In the genomic region with DNA sequence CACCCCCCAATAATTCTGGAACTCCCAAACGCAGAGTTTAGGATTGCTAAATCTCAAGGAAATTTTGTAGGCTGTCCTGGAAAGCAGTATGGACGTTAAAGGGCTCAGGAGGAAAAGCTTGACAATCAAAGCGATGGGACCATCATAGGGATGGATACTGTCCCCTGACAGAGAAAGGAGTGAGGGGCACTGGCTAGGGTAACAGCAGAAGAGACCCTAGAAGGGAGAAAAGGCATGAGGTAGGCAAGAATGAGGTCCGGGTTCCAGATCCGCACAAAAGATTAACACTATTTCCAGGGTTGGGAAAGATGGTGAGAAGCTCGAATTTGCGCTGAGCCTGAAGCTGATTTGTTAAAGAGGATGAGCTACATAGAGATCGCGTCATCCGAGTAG, we compare ENCODE assay signal across 9 mouse cellular contexts. TPM values are rescaled to one million over a fixed set of nuclear protein-coding genes. Genes with fewer than 3 reads are reported as not detected.
DNase-seq lines count a peak whose midpoint lies in the region; ATAC-seq and TF ChIP-seq lines count a peak whose summit lies in the region.
"Had no signal": no experiment of that assay in that cellular context is flagged by ENCODE, and none has a peak within 500 bp of the region (broad histone marks: within the 10 kb centered on the region; RNA-seq: fewer than 3 reads in every experiment).

No protein-coding gene starts in this region.

- H3K79me2 ChIP-seq in heart, adult 2 months (replicated peaks; ENCODE audit: control insufficient read depth, insufficient read depth, low read length) = no peaks in the 10 kb centered on the region

- peaks cover 17% of the 10 kb centered on the region for H3K4me1 ChIP-seq in heart, adult 2 months (ENCODE audit: control insufficient read depth, insufficient read depth, low read length)
- H3K4me1 ChIP-seq in testis, adult 2 months (ENCODE audit: control insufficient read depth, insufficient read depth, low read length) = peaks cover 12% of the 10 kb centered on the region
- H3K4me1 ChIP-seq in liver, embryonic 12.5 days = peaks cover 38% of the 10 kb centered on the region

- intact Hi-C loops in heart, adult 2 months (cut with DNase I) = loop anchor here (2.0 to 10.0 kb wide), 8 partner anchors 17 to 405 kb away; a partner anchor contains a TSS

- 2% methylated on average over 10 of the region's 10 CpGs for WGBS in heart, adult 2 months
- 4% methylated on average over 10 of the region's 10 CpGs for WGBS in liver, embryonic 12.5 days (ENCODE audit: insufficient replicate concordance)

- DNase-seq in heart, adult 2 months = no peak
- DNase-seq in heart, adult 8-10 months (ENCODE audit: low spot score) = no peak
- DNase-seq in testis, postnatal 14 days (ENCODE audit: low spot score) = no peak
- no peak for DNase-seq in gastrocnemius, postnatal 4 days (ENCODE audit: low spot score in 2 of 2)
- no peak for DNase-seq in kidney, postnatal 25 days

- peak; percentile 5; the same call in 1 of the 2 replicates for ATAC-seq in liver, embryonic 12.5 days
- no peak for ATAC-seq in frontal cortex, adult (ENCODE audit: low TSS enrichment)

- H3K27me3 ChIP-seq in heart, adult 2 months (ENCODE audit: control insufficient read depth, insufficient read depth, low read length) = no peaks in the 10 kb centered on the region
- H3K27me3 ChIP-seq in testis, adult 2 months (ENCODE audit: control insufficient read depth, insufficient read depth, low read length) = no peaks in the 10 kb centered on the region
- H3K27me3 ChIP-seq in liver, embryonic 12.5 days (replicated peaks) = no peaks in the 10 kb centered on the region

- H3K9ac ChIP-seq in heart, adult 2 months (ENCODE audit: low read depth, low read length) = peak overlapping the region; percentile 61
- peak overlapping the region; percentile 80 for H3K9ac ChIP-seq in liver, embryonic 12.5 days

- H3K4me2 ChIP-seq in liver, embryonic 12.5 days = peak overlapping the region; percentile 97

- no peak for TF ChIP-seq POLR2A in heart, adult 2 months (IDR thresholded peaks at IDR 0.05; ENCODE audit: insufficient read depth, low read depth, low read length)
- TF ChIP-seq POLR2A in testis, adult 2 months (IDR thresholded peaks at IDR 0.05; ENCODE audit: control insufficient read depth, low read depth, low read length) = no peak

- peak overlapping the region; percentile 98 for H3K27ac ChIP-seq in heart, adult 2 months
- peak overlapping the region; percentile 73 for H3K27ac ChIP-seq in testis, adult 2 months (ENCODE audit: control insufficient read depth, insufficient read depth, low read depth, low read length)
- peak overlapping the region; percentile 76 for H3K27ac ChIP-seq in liver, embryonic 12.5 days

- TF ChIP-seq EP300 in heart, adult 2 months (IDR thresholded peaks at IDR 0.05; ENCODE audit: insufficient read depth, low read depth, low read length) = no peak

- TF ChIP-seq CTCF in heart, adult 2 months (IDR thresholded peaks at IDR 0.05) = no peak
- no peak for TF ChIP-seq CTCF in testis, adult 2 months (IDR thresholded peaks at IDR 0.05; ENCODE audit: control insufficient read depth, insufficient read depth, insufficient replicate concordance, low read depth, low read length)

- H3K4me3 ChIP-seq in heart, adult 2 months = peak overlapping the region; percentile 70
- peak overlapping the region; percentile 89 for H3K4me3 ChIP-seq in testis, adult 2 months (ENCODE audit: control insufficient read depth, low read depth, low read length)
- peak overlapping the region; percentile 71 for H3K4me3 ChIP-seq in liver, embryonic 12.5 days

- H3K9me3 ChIP-seq in liver, embryonic 12.5 days (replicated peaks) = no peaks in the 10 kb centered on the region

- no peaks in the 10 kb centered on the region for H3K36me3 ChIP-seq in heart, adult 2 months (ENCODE audit: control insufficient read depth, insufficient read depth, low read length)
- H3K36me3 ChIP-seq in testis, adult 2 months (ENCODE audit: control insufficient read depth, insufficient read depth, low read length) = no peaks in the 10 kb centered on the region
- H3K36me3 ChIP-seq in liver, embryonic 12.5 days = peaks cover 4% of the 10 kb centered on the region; the same call in 1 of the 2 replicates

RNA-seq across cellular contexts. Expression of a gene that starts 5.5 kb away (rescaled TPM):
- total RNA-seq in heart, adult 2 months (2021) = 1 to 10 TPM; 2.9 to 3.2 TPM
- 6.6 and 12.2 TPM in 2 replicates for polyA plus RNA-seq in heart, adult 2 months (2012; rRNA removed)
- 1 to 10 TPM; 1.8 to 3.5 (median 2.4) TPM for total RNA-seq in heart, adult 8-10 months (2022)
- 2.6 and 3.2 TPM in 2 replicates for polyA plus RNA-seq in testis, adult 2 months (2012; rRNA removed)
- polyA plus RNA-seq in liver, embryonic 12.5 days (2016; fragmentation: Nextera tagmentation; extraction: Ambion mirVana) = 6.4 and 7.1 TPM in 2 replicates
- total RNA-seq in gastrocnemius, postnatal 4 days (2021) = 1 to 10 TPM; 6.2 to 8.8 TPM

RNA-seq across cellular contexts. Expression of a gene that starts 6.5 kb away (rescaled TPM):
- not detected for total RNA-seq in heart, adult 2 months (2021)
- 0.29 and 4.2 TPM in 2 replicates for polyA plus RNA-seq in heart, adult 2 months (2012; rRNA removed)
- total RNA-seq in heart, adult 8-10 months (2022) = under 1 TPM in 1 of 4 experiments, not detected in 3; 0.40 TPM
- 0.28 and 0.29 TPM in 2 replicates for polyA plus RNA-seq in testis, adult 2 months (2012; rRNA removed)
- polyA plus RNA-seq in liver, embryonic 12.5 days (2016; fragmentation: Nextera tagmentation; extraction: Ambion mirVana) = not detected in 2 replicates
- under 1 TPM in 1 of 2 experiments, not detected in 1; 0.47 TPM for total RNA-seq in gastrocnemius, postnatal 4 days (2021)
- total RNA-seq: left cerebral cortex, postnatal 14 days had no signal

RNA-seq across cellular contexts. Expression of a gene that starts 13.7 kb away (rescaled TPM):
- 1 to 10 TPM; 1.4 to 1.9 TPM for total RNA-seq in heart, adult 2 months (2021)
- polyA plus RNA-seq in heart, adult 2 months (2012; rRNA removed) = 4.5 and 4.7 TPM in 2 replicates
- total RNA-seq in heart, adult 8-10 months (2022) = 1 to 10 TPM; 1.2 to 1.8 (median 1.6) TPM
- 0.94 and 1.5 TPM in 2 replicates for polyA plus RNA-seq in testis, adult 2 months (2012; rRNA removed)
- polyA plus RNA-seq in liver, embryonic 12.5 days (2016; fragmentation: Nextera tagmentation; extraction: Ambion mirVana) = 2.2 and 2.8 TPM in 2 replicates
- 1 to 10 TPM; 2.3 to 3.6 TPM for total RNA-seq in gastrocnemius, postnatal 4 days (2021)

RNA-seq across cellular contexts. Expression of a gene that starts 24.2 kb away (rescaled TPM):
- total RNA-seq in heart, adult 2 months (2021) = under 1 TPM; 0.70 to 0.86 TPM
- polyA plus RNA-seq in heart, adult 2 months (2012; rRNA removed) = 2.4 and 3.2 TPM in 2 replicates
- 1 to 10 TPM in 1 of 4 experiments, under 1 TPM in 3; 0.44 to 1.0 (median 0.58) TPM for total RNA-seq in heart, adult 8-10 months (2022)
- 31.0 and 31.2 TPM in 2 replicates for polyA plus RNA-seq in testis, adult 2 months (2012; rRNA removed)
- polyA plus RNA-seq in liver, embryonic 12.5 days (2016; fragmentation: Nextera tagmentation; extraction: Ambion mirVana) = 1.3 and 1.4 TPM in 2 replicates
- 10 to 100 TPM; 10.4 to 12.8 TPM for total RNA-seq in gastrocnemius, postnatal 4 days (2021)

RNA-seq across cellular contexts. Expression of a gene that starts 36.0 kb away (rescaled TPM):
- 100 to 1,000 TPM; 553 to 608 TPM for total RNA-seq in heart, adult 2 months (2021)
- polyA plus RNA-seq in heart, adult 2 months (2012; rRNA removed) = 315 and 381 TPM in 2 replicates
- 100 to 1,000 TPM; 504 to 617 (median 566) TPM for total RNA-seq in heart, adult 8-10 months (2022)
- polyA plus RNA-seq in testis, adult 2 months (2012; rRNA removed) = 185 and 230 TPM in 2 replicates
- 960 and 969 TPM in 2 replicates for polyA plus RNA-seq in liver, embryonic 12.5 days (2016; fragmentation: Nextera tagmentation; extraction: Ambion mirVana)
- total RNA-seq in gastrocnemius, postnatal 4 days (2021) = 1,000 to 10,000 TPM; 1,262 to 1,321 TPM
